Mouse (Mus musculus) heart, adult 2 months (tissue): ENCODE data around the gene Cfdp1. TPM values are rescaled to one million over a fixed set of nuclear protein-coding genes. Genes with fewer than 3 reads are reported as not detected.

ENCODE experiments used
- DNase-seq, 2 experiments: peaks; one replicate each; pipeline ENCODE4 v3.0.0; 2021
- H3K27ac ChIP-seq: fragments of 200-600 bp; 2 replicates; pipeline ENCODE4 v1.8.1; 2022
- H3K27me3 ChIP-seq: fragments of 200-500 bp; 2 replicates; pipeline ENCODE4 v1.6.1; 2012; ENCODE audit warnings: mild to moderate bottlenecking, low read length, inconsistent platforms, mixed read lengths; ENCODE audit not compliant: control insufficient read depth, insufficient read depth
- H3K36me3 ChIP-seq: fragments of 200-500 bp; 2 replicates; pipeline ENCODE4 v1.6.1; 2012; ENCODE audit warnings: low read length, inconsistent platforms; ENCODE audit not compliant: control insufficient read depth, insufficient read depth
- H3K4me1 ChIP-seq: fragments of 200-500 bp; 2 replicates; pipeline ENCODE4 v1.6.1; 2011; ENCODE audit warnings: low read length; ENCODE audit not compliant: control insufficient read depth, insufficient read depth
- H3K4me3 ChIP-seq: fragments of 200-600 bp; 2 replicates; pipeline ENCODE4 v1.8.1; 2022
- H3K79me2 ChIP-seq: fragments of 200-500 bp; replicated peaks from 2 replicates; pipeline ENCODE4 v1.6.1; 2012; ENCODE audit warnings: mild to moderate bottlenecking, inconsistent platforms, low read length, moderate library complexity, mixed read lengths; ENCODE audit not compliant: control insufficient read depth, insufficient read depth
- H3K9ac ChIP-seq: fragments of 200-500 bp; 2 replicates; pipeline ENCODE4 v1.6.1; 2012; ENCODE audit warnings: low read depth, mild to moderate bottlenecking, control low read depth, inconsistent platforms, low read length, mixed read lengths
- CTCF ChIP-seq: fragments of 200-600 bp; IDR thresholded peaks from 2 replicates; pipeline ENCODE4 v1.8.1; 2022; ENCODE audit warnings: antibody characterized with exemption, mild to moderate bottlenecking, moderate library complexity
- EP300 ChIP-seq: fragments of 200-500 bp; IDR thresholded peaks from 2 replicates; pipeline ENCODE4 v1.6.1; 2011; ENCODE audit warnings: low read depth, low read length, control low read depth; ENCODE audit not compliant: insufficient read depth
- POLR2A ChIP-seq: fragments of 200-500 bp; IDR thresholded peaks from 2 replicates; pipeline ENCODE4 v1.6.1; 2011; ENCODE audit warnings: mild to moderate bottlenecking, low read depth, low read length, control low read depth; ENCODE audit not compliant: insufficient read depth
- WGBS: fragments of 180-500 bp; shearing (Covaris S2); methylation state at CpG from one replicate; pipeline ENCODE4 v1.1.7; 2018; 5-methylcytosine and 5-hydroxymethylcytosine counted together
- intact Hi-C: fragments of 180-260 bp; cut with DNase I; formaldehyde crosslinking; loops from one replicate; pipeline ENCODE4 v1.15.1; 2025
- polyA plus RNA-seq: library from polyadenylated mRNA; depleted of rRNA; stranded (reverse); fragments of >200 nt; gene quantifications from 2 replicates; pipeline ENCODE4 v1.2.3, GENCODE M21; 2012
- total RNA-seq, 2 experiments: library from RNA; stranded (reverse); gene quantifications; 2 replicates each; pipeline ENCODE4 v1.2.3; 2021

Cfdp1 gene
- total and polyA plus RNA-seq, 3 experiments = 5.6 to 34.4 (median 32.7) TPM

GRCm38 (mm10) chr8:111786116-111786515 is 68.0 kb downstream of the Cfdp1 start:
- no peak for DNase-seq
- no peak for TF ChIP-seq POLR2A
- no peak for TF ChIP-seq EP300
- no peak for TF ChIP-seq CTCF
- Histone ChIP-seq H3K4me1 (peaks cover 6% of the 10 kb centered on the region), H3K27ac (no peak overlapping the region; the same call in 1 of the 2 replicates), H3K79me2 (no peaks in the 10 kb centered on the region), H3K9ac (no peak overlapping the region), H3K27me3 (no peaks in the 10 kb centered on the region), H3K4me3 (no peak overlapping the region), H3K36me3 (peaks cover 3% of the 10 kb centered on the region)
- 83% methylated on average over 2 of the region's 2 CpGs for WGBS
- intact Hi-C loops = loop anchor here (2.0 to 5.0 kb wide), 2 partner anchors 36 to 43 kb away; partner anchors contain the start of gene Bcar1

GRCm38 (mm10) chr8:111782671-111783394 is 71.3 kb downstream of the Cfdp1 start:
- intact Hi-C loops = loop anchor here (5.0 kb wide), 1 partner anchor 66 kb away; no protein-coding TSS in a partner anchor
- Histone ChIP-seq H3K27ac (no peak overlapping the region), H3K4me1 (peaks cover 14% of the 10 kb centered on the region), H3K36me3 (peaks cover 5% of the 10 kb centered on the region), H3K27me3 (no peaks in the 10 kb centered on the region), H3K4me3 (no peak overlapping the region), H3K79me2 (no peaks in the 10 kb centered on the region), H3K9ac (no peak overlapping the region)
- 60% methylated on average over 9 of the region's 9 CpGs for WGBS
- TF ChIP-seq POLR2A (no peak), CTCF (peak; percentile 48), EP300 (no peak)
- no peak for DNase-seq

- H3K36me3 ChIP-seq = peaks cover 5% of the 10 kb centered on the region
- DNase-seq = no peak
- H3K4me1 ChIP-seq = peaks cover 14% of the 10 kb centered on the region
- no peak overlapping the region for H3K4me3 ChIP-seq
- WGBS = 47% methylated on average over 2 of the region's 2 CpGs
- intact Hi-C loops = loop anchor here (5.0 kb wide), 1 partner anchor 65 kb away; no protein-coding TSS in a partner anchor
- TF ChIP-seq POLR2A (no peak), CTCF (no peak), EP300 (no peak)
- no peaks in the 10 kb centered on the region for H3K27me3 ChIP-seq
- H3K79me2 ChIP-seq = no peaks in the 10 kb centered on the region
- no peak overlapping the region for H3K9ac ChIP-seq
- H3K27ac ChIP-seq = no peak overlapping the region
These were observed 71.9 kb downstream of the Cfdp1 start for GRCm38 (mm10) chr8:111782161-111782560.

- DNase-seq = no peak
- no peaks in the 10 kb centered on the region for H3K27me3 ChIP-seq
- no peak overlapping the region for H3K4me3 ChIP-seq
- WGBS = 95% methylated on average over 10 of the region's 10 CpGs
- peaks cover 14% of the 10 kb centered on the region for H3K4me1 ChIP-seq
- intact Hi-C loops = loop anchor here (5.0 kb wide), 1 partner anchor 64 kb away; no protein-coding TSS in a partner anchor
- H3K9ac ChIP-seq = no peak overlapping the region
- peaks cover 3% of the 10 kb centered on the region for H3K36me3 ChIP-seq
- no peak overlapping the region for H3K27ac ChIP-seq
- TF ChIP-seq CTCF (no peak), POLR2A (no peak), EP300 (no peak)
- no peaks in the 10 kb centered on the region for H3K79me2 ChIP-seq
These were observed 73.2 kb downstream of the Cfdp1 start for GRCm38 (mm10) chr8:111780697-111781424.

GRCm38 (mm10) chr8:111779690-111780089 is 74.4 kb downstream of the Cfdp1 start:
- Histone ChIP-seq H3K4me3 (no peak overlapping the region), H3K9ac (no peak overlapping the region), H3K27me3 (no peaks in the 10 kb centered on the region), H3K4me1 (peaks cover 9% of the 10 kb centered on the region), H3K79me2 (no peaks in the 10 kb centered on the region), H3K36me3 (peaks cover 5% of the 10 kb centered on the region), H3K27ac (no peak overlapping the region)
- DNase-seq = peak in 1 of 2 experiments; percentile 45
- TF ChIP-seq EP300 (0 out of 2 replicates have a peak, but pooled peaks have one; percentile 6), POLR2A (no peak), CTCF (peak; percentile 13; the same call in 1 of the 2 replicates)
- intact Hi-C loops = loop anchor here (5.0 kb wide), 1 partner anchor 62 kb away; no protein-coding TSS in a partner anchor
- WGBS = 60% methylated on average over 7 of the region's 7 CpGs

GRCm38 (mm10) chr8:111778801-111779200 is 75.3 kb downstream of the Cfdp1 start:
- H3K27ac ChIP-seq = no peak overlapping the region
- H3K79me2 ChIP-seq = no peaks in the 10 kb centered on the region
- TF ChIP-seq EP300 = no peak
- TF ChIP-seq POLR2A = no peak
- H3K9ac ChIP-seq = no peak overlapping the region
- WGBS = 52% methylated on average over 7 of the region's 7 CpGs
- no peak for DNase-seq
- no peak overlapping the region for H3K4me3 ChIP-seq
- H3K4me1 ChIP-seq = peaks cover 9% of the 10 kb centered on the region
- intact Hi-C loops = no loop called here
- peaks cover 5% of the 10 kb centered on the region for H3K36me3 ChIP-seq
- no peaks in the 10 kb centered on the region for H3K27me3 ChIP-seq
